Mouse (Mus musculus) ovary, postnatal 14 days (tissue): ENCODE data around the gene Slc4a1ap.
A peak's percentile ranks its signal among the peaks of the same experiment; 100 is the strongest.
"Not testable (repeated sequence)": the region's sequence is repeated elsewhere in the genome, so short reads cannot be mapped to it uniquely, and the experiment has no call there.

Experiments used
- DNase-seq: peaks from one replicate; pipeline ENCODE4 v3.0.0; 2022; ENCODE audit warnings: low spot score

Slc4a1ap gene

GRCm38 (mm10) chr5:31567951-31568657 lies 41.3 kb downstream of the Slc4a1ap start:
- no peak for DNase-seq

GRCm38 (mm10) chr5:31571023-31571608 lies 44.3 kb downstream of the Slc4a1ap start:
- no peak for DNase-seq

DNA sequence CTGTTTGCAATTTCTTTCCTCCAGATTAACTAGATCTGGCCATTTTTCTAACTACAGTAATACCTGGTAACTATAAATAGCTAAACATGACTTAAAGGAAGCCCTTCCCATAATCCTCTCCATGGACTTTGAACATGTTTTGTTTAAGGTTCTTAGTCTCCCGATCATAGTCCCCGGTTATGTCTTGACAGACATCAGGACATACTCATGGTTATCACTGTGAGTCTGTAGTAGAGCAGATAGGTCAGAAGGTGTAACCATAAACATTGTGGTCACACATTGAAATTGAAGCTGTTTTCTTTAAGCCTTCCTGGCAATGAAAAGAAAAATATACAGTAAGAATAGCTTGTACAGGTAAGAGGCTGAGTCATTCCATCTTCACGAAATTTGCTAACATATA lies 46.9 kb downstream of the Slc4a1ap start:
- DNase-seq: no peak

- no peak for DNase-seq
Measured at GRCm38 (mm10) chr5:31576539-31576975, 49.8 kb downstream of the Slc4a1ap start.

- DNase-seq: no peak
Measured at GRCm38 (mm10) chr5:31581263-31581662, 54.5 kb downstream of the Slc4a1ap start.

- DNase-seq: no peak
Measured at GRCm38 (mm10) chr5:31581932-31582331, 55.1 kb downstream of the Slc4a1ap start.

DNA sequence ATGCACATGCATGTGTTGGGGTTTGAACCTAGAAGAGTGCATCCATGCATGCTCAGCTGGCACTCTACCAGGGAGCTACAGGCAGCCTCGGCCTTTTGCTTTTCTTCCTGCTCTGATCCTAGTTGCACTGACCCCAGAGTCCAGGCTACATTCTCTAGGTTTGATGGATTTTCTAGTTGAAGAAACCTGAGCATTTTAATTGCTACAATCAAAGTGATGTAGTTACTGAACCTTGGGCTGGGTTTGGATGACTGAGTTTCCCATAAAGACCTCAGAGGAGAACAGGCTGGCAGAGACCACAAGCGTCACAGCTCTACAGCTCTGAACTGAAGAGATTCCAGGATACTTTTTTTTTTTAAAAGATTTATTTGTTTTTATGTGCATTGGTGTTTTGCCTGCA lies 56.5 kb downstream of the Slc4a1ap start:
- no peak for DNase-seq

- no peak for DNase-seq
Measured at GRCm38 (mm10) chr5:31585526-31585925, 58.7 kb downstream of the Slc4a1ap start.

GRCm38 (mm10) chr5:31588016-31588415 lies 61.2 kb downstream of the Slc4a1ap start:
- no peak for DNase-seq

DNA sequence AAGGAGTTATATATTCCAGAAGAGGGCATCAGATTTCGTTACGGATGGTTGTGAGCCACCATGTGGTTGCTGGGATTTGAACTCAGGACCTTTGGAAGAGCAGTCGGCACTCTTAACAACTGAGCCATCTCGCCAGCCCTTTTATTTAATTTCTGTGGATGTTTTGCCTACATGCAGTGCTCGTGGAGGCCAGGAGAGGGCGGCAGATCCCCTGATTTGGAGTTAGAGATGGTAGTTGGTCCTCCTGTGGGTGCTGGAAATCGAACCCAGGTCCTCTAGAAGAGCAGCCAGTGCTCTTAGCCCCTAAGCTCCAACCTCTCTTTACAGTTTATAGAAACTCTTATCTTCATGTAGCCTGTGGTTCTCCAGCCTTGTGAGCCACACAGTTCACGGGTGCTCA lies 61.9 kb downstream of the Slc4a1ap start:
- not testable (repeated sequence) for DNase-seq

DNA sequence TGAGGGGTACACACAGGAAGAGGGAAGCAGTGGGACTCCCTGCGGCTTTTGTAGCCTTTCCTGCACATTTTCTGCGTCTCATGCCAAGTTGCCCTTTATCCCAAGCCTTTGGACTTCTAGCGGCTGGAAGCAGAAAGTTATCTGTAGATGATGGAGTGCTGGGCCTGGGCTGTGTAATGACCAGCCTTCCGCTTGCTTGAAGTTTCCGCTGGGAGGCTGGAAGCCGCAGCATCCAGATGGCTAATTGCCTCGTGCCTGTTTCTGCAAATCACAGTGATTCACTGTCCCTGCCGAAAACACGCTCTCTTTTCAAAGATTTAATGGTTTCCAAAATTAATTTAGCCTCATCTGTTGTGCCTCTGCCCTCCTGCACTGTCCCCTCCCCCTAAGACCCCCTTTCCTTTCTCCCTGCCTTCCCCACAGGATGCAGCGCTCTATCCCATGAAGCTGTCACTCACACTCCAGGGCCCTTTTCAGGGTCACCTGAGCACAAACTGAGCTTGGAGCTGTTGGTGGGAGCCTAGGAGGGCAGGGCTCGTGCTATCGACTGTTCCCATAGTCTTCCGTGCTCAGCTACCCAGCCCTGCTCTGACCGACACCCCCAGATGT lies 63.0 kb downstream of the Slc4a1ap start:
- no peak for DNase-seq

- no peak for DNase-seq
Measured at GRCm38 (mm10) chr5:31591122-31591521, 64.3 kb downstream of the Slc4a1ap start.

DNA sequence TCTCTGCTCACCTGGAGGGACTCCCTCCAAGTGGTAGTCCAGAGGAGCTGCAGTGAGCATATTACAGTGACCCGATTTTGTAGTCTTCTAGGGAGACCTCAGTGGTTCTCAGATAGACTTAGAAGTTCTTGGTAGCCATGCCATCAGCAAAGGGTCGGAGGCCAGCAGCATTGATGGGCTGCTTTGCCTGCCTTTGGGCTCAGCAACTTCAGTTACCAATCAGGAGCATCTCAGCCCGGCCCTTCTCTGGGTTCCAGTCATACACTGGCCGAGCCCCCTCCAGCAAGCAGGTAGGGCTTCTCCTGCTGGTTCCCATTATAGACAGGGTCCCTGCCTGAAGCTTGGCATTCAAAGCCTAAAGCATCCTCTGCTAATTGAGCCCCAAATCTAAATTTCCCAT lies 69.1 kb downstream of the Slc4a1ap start:
- no peak for DNase-seq

GRCm38 (mm10) chr5:31596481-31597429 lies 70.0 kb downstream of the Slc4a1ap start, which contains the start of gene Mrpl33:
Gene Mrpl33, plus strand, starts transcription at chr5:31596935.
- peak; percentile 37 for DNase-seq

DNA sequence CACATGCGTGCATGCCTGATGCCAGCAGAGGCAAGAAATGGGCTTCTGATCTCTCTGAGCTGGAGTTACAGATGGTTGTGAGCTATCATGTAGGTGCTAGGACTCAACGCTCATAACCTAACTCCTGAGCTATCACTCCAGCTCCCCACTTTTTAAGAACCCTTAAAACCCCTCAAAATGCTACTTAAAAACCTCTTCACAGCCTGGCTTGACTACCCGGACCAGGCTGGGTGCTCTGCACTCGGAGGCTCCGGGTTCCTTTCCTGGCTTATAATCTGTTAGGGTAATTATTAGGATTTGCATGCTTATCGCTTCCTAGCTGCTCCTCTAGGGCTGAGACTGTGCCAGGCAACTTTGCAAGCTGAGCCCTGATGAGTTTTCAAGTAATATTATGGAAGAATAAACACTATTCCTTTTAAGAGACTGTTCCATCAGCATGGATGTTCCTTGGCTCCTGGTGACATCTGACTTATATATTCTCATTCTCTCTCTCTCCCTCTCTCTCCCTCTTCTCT lies 70.7 kb downstream of the Slc4a1ap start:
- no peak for DNase-seq

DNA sequence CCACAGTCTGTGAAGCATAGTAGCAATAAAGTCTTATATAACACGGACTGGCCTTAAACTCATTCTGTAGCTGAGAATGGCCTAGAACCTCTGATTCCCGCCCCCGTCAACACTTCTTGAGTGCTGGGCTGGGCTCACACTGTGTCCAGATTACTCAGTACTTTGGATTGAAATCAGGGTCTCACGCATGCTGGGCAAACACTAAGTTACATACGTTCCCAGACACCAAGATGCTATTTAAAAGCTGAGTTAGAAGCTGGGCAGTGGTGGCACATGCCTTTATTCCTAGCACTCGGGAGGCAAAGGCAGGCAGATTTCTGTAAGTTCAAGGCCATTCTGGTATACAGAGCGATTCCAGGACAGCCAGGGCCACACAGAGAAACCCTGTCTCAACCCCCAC lies 71.3 kb downstream of the Slc4a1ap start:
- no peak for DNase-seq

GRCm38 (mm10) chr5:31598579-31598978 lies 71.8 kb downstream of the Slc4a1ap start:
- no peak for DNase-seq

- no peak for DNase-seq
Measured at GRCm38 (mm10) chr5:31599161-31599560, 72.4 kb downstream of the Slc4a1ap start.

- no peak for DNase-seq
Measured at GRCm38 (mm10) chr5:31601162-31601722, 74.4 kb downstream of the Slc4a1ap start.

DNA sequence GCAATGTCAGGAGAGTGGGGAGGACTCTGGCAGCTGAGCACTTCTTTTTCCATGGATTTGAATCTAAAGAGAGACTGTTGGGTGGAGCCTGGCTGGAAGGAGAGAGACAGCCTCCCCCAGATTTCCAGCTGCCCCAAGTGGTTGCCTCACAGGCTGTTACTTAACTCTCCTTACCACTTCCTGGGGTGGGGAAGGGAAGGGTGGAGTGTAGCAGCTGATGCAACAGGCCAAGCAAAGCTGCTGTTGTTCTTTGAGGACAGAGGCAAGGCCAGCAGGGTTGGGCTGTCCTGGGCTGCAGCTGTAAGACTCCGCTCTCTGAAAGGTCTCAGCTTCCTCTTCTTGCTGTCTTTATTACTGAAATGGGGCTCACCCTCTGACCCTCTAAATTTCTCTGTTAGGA lies 75.6 kb downstream of the Slc4a1ap start:
- DNase-seq: peak; percentile 36

DNA sequence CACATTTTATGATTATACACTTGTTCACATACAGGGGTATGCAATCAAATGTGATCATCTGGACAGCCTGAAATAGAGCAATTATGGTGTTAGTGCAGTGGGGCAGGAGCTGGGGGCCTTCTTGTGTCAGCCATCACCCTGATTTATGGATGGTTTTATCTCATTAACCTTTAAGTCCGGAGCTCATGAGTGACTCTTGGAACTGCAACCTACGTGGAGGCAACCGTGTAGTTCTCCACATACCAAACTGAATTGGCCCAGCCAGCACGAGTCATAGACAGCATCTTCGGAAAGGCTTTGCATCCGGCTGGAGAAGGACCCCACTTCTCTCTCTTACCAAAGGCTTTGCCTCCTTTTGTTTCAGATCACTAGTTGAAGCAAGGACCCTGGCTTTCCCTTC lies 77.0 kb downstream of the Slc4a1ap start:
- DNase-seq: no peak

- no peak for DNase-seq
Measured at GRCm38 (mm10) chr5:31606151-31606550, 79.4 kb downstream of the Slc4a1ap start.
